Mouse (Mus musculus) embryonic facial prominence, embryonic 15.5 days (tissue): ENCODE data around the gene Kcnip1. TPM values are rescaled to one million over a fixed set of nuclear protein-coding genes. Genes with fewer than 3 reads are reported as not detected.
A peak's percentile ranks its signal among the peaks of the same experiment; 100 is the strongest.

Experiments
- ATAC-seq: fragments of 200-750 bp; cut with Nextera tagmentation; 2 replicates; pipeline ENCODE4 v1.8.0; 2017; ENCODE audit warnings: low read depth, moderate TSS enrichment; ENCODE audit not compliant: insufficient number of reproducible peaks, low FRiP score, low TSS enrichment
- H3K27ac ChIP-seq: fragments of 300-500 bp; sonication (generic); replicated peaks from 2 replicates; pipeline ENCODE4 v1.5.1; 2015; ENCODE audit warnings: mild to moderate bottlenecking, inconsistent platforms
- H3K27me3 ChIP-seq: fragments of 300-500 bp; sonication (generic); 2 replicates; pipeline ENCODE4 v1.6.1; 2015; ENCODE audit warnings: inconsistent platforms
- H3K36me3 ChIP-seq: fragments of 300-500 bp; sonication (generic); 2 replicates; pipeline ENCODE4 v1.6.1; 2015; ENCODE audit warnings: mild to moderate bottlenecking, inconsistent platforms
- H3K4me1 ChIP-seq: fragments of 300-500 bp; sonication (generic); 2 replicates; pipeline ENCODE4 v1.6.1; 2015; ENCODE audit warnings: inconsistent platforms
- H3K4me2 ChIP-seq: fragments of 300-500 bp; sonication (generic); replicated peaks from 2 replicates; pipeline ENCODE4 v1.6.1; 2015; ENCODE audit warnings: mild to moderate bottlenecking, inconsistent platforms
- H3K4me3 ChIP-seq: fragments of 300-500 bp; sonication (generic); replicated peaks from 2 replicates; pipeline ENCODE4 v1.5.1; 2015; ENCODE audit warnings: mild to moderate bottlenecking, inconsistent platforms
- H3K9ac ChIP-seq: fragments of 300-500 bp; sonication (generic); 2 replicates; pipeline ENCODE4 v1.6.1; 2015; ENCODE audit warnings: inconsistent platforms
- H3K9me3 ChIP-seq: fragments of 300-500 bp; sonication (generic); replicated peaks from 2 replicates; pipeline ENCODE4 v1.6.1; 2016; ENCODE audit warnings: inconsistent platforms
- WGBS: fragments of 180-500 bp; shearing (Covaris S2); methylation state at CpG from one replicate; pipeline ENCODE4 v1.1.7; 2015; 5-methylcytosine and 5-hydroxymethylcytosine counted together
- polyA plus RNA-seq: library from polyadenylated mRNA; unstranded; fragments of >200 nt; fragmentation: Nextera tagmentation; extraction: Ambion mirVana; gene quantifications from 2 replicates; pipeline ENCODE4 v1.2.1, GENCODE M21; 2015

Gene Kcnip1
- polyA plus RNA-seq = 6.0 and 6.6 TPM in 2 replicates

DNA sequence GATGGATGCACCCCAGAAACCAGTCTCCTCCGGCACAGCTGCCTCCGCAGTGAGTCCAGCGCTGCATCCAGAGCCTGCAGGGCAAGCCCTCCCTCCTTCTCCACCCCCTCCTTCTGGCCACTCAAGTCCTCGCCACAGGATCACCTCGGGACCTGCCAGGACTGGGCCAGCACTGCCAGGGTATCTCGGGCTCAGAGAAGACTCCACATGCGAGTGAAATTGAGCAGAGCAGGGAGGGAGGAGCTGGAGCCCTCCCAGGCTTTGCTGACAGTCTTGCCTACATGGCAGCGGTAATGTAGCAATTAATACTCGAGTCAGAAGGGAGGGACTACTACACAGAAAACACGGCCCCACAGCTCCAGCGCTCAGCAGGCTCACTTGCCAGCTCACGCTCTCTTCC lies at the start of gene Kcnip1:
Kcnip1 (minus strand) TSS at position 215 of the 400 bp plus-strand sequence.
- no peak within 1 kb of the TSS for H3K4me3 ChIP-seq

DNA sequence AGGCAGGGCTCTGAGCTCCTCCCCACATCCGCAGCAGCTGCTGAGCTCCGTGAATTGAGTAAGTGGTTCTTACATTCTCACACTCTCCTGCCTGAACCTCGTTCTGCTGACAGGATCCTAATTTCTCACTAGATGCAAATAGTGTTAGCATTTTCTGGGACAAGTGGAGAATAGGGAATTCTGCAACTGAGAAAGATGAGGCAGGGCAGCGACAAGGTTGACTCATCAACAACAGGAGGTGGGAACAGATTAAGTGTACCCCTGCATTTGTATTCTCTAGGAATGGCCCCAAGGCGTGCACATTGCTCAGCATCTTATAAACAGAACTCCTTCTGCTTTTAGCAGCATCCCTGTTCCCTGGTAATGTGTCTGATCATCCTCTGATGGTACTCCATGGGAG lies 47.1 kb upstream of the Kcnip1 start:
- Histone ChIP-seq H3K36me3 (no peaks in the 10 kb centered on the region), H3K4me2 (no peak overlapping the region), H3K27ac (no peak overlapping the region), H3K9ac (no peak overlapping the region), H3K4me3 (no peak overlapping the region), H3K4me1 (no peaks in the 10 kb centered on the region), H3K9me3 (no peaks in the 10 kb centered on the region), H3K27me3 (no peaks in the 10 kb centered on the region)
- ATAC-seq = no peak
- 84% methylated on average over 5 of the region's 5 CpGs for WGBS

More for the DNA sequence above, at the start of gene Kcnip1:
- peaks cover 10% of the 10 kb centered on the region for H3K4me1 ChIP-seq
- WGBS = 12% methylated on average over 12 of the region's 12 CpGs
- no peaks in the 10 kb centered on the region for H3K9me3 ChIP-seq
- H3K27me3 ChIP-seq = peaks cover 11% of the 10 kb centered on the region
- no peak within 1 kb of the TSS for H3K27ac ChIP-seq
- no peaks in the 10 kb centered on the region for H3K36me3 ChIP-seq
- H3K4me2 ChIP-seq = peak within 1 kb of the TSS; percentile 28
- peak; percentile 24; the same call in 1 of the 2 replicates for ATAC-seq
- H3K9ac ChIP-seq = no peak within 1 kb of the TSS

DNA sequence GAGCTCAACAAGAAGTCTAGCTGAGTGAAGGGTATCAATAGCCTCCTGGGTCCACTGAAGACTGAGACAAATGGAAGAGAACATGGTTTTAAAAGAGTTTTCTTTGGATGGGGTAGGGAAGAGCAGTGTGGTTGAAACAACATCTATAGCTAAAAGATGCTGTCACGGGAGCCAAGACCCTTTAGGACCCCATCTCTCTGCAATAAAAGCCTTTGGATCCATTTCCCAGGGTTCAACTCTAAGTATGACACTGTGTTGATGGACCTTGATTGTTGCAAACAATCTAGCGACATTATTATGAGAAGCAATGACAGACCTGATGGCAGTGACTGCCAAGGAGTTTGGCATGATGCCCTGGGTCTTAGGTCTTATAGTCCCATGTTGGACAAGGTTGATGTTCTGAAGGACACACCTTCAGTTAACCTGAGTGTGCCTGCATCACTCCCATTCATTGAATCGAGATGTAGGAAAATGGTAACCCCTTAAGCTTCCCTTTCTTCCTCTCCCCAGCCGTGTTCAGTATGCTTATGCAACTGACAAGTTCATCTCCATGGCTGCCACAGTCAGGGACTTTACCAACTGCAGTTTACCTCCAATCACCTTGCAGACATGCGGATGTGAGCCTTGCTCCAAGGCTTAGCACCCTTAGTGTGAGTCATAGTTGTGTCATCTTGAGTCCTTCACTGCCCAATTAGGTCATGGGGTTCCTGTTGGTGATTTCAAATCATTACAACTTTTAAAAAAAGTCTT lies 43.1 kb upstream of the Kcnip1 start:
- H3K4me1 ChIP-seq = no peaks in the 10 kb centered on the region
- H3K27me3 ChIP-seq = no peaks in the 10 kb centered on the region
- no peaks in the 10 kb centered on the region for H3K36me3 ChIP-seq
- 82% methylated on average over 5 of the region's 5 CpGs for WGBS
- no peak overlapping the region for H3K4me2 ChIP-seq
- ATAC-seq = no peak
- no peak overlapping the region for H3K27ac ChIP-seq
- H3K4me3 ChIP-seq = no peak overlapping the region
- H3K9ac ChIP-seq = no peak overlapping the region
- no peaks in the 10 kb centered on the region for H3K9me3 ChIP-seq

DNA sequence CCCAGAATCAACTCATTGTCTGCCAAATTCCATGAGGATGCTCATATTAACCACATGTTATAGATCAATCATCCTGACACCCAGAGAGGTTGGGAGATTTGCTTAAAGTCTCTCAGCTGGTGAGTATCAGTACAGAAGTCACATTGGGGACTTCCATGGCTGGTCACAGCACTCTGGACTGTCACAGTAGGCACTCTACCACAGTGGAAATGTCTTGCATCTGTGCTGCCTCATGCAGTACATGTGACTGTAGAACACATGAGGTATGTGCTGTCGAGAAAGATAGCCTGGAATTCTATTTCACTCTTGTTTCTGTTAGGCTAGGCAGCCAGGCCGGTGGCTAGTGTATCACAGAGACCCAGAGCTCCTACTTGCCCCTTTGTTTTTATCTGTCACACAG lies 41.8 kb upstream of the Kcnip1 start:
- no peak overlapping the region for H3K27ac ChIP-seq
- no peak overlapping the region for H3K4me2 ChIP-seq
- ATAC-seq = no peak
- WGBS = 77% methylated on average over 2 of the region's 2 CpGs
- no peaks in the 10 kb centered on the region for H3K27me3 ChIP-seq
- no peaks in the 10 kb centered on the region for H3K4me1 ChIP-seq
- H3K9me3 ChIP-seq = no peaks in the 10 kb centered on the region
- H3K4me3 ChIP-seq = no peak overlapping the region
- no peaks in the 10 kb centered on the region for H3K36me3 ChIP-seq
- no peak overlapping the region for H3K9ac ChIP-seq

DNA sequence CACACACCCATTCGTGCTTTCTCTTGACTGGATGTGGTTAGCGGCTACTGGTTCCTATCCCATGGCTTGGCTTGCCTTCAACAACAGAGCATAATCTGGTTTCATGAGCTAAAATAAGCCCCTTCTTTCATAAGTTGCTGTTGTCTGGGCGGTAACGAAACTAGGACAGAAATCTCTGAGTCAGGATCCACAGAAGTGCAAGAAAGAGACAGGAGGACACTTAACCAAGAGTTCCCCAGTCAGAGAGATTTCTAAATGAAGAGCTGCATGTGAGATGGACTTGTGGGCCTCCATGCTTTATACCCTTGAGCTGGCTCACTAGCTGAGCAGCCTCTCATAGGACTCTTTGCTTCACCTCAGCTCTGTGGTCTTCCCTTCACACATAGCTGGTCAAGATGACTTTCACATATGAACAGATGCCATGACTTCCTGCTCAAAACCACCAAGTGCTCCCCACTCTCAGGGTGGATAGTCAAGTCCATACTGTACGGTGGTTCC lies 41.1 kb upstream of the Kcnip1 start:
- Histone ChIP-seq H3K27me3 (no peaks in the 10 kb centered on the region), H3K27ac (no peak overlapping the region), H3K4me3 (no peak overlapping the region), H3K4me2 (no peak overlapping the region), H3K9ac (no peak overlapping the region), H3K36me3 (no peaks in the 10 kb centered on the region), H3K4me1 (no peaks in the 10 kb centered on the region), H3K9me3 (no peaks in the 10 kb centered on the region)
- 86% methylated on average over 5 of the region's 5 CpGs for WGBS
- no peak for ATAC-seq

DNA sequence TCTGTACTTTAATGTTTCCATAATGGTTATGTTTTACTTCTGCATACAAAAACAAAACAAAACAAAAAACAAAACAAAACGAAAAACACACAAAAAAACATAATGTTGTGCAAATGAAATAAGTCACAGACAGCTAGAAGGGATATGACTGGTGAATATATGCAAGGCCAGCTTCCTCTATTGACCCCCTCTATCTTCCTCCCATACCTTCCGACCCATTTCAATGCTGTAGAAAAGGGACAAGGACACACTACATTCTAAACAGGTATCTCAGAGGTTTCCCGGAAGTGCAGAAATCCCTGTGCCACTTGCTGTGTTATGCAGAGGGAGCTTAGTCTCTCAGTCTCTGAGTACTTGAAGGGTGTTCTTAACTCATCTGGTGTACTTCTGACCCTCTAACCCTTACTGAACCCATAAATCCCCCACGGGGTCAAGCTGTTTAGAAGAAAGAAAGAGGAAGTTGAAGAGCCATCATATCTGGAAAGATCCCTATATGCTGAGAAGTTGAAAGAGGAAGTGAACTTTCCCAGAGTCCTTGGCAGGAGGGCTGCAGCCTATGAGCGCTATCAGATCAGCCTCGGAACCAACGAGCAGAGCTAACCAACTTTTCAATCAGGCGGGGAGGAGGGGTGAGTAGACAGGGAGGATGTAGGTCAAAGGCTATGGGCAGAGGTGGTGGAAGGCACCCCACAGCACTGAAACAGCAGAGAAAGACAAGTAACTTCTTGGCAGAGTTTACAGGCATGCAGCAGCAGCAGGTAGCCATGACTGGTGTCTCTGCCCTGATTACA lies 38.3 kb upstream of the Kcnip1 start:
- H3K9ac ChIP-seq = no peak overlapping the region
- H3K36me3 ChIP-seq = no peaks in the 10 kb centered on the region
- H3K9me3 ChIP-seq = no peaks in the 10 kb centered on the region
- H3K4me3 ChIP-seq = no peak overlapping the region
- no peaks in the 10 kb centered on the region for H3K4me1 ChIP-seq
- no peaks in the 10 kb centered on the region for H3K27me3 ChIP-seq
- no peak for ATAC-seq
- 57% methylated on average over 8 of the region's 8 CpGs for WGBS
- no peak overlapping the region for H3K4me2 ChIP-seq
- H3K27ac ChIP-seq = no peak overlapping the region

DNA sequence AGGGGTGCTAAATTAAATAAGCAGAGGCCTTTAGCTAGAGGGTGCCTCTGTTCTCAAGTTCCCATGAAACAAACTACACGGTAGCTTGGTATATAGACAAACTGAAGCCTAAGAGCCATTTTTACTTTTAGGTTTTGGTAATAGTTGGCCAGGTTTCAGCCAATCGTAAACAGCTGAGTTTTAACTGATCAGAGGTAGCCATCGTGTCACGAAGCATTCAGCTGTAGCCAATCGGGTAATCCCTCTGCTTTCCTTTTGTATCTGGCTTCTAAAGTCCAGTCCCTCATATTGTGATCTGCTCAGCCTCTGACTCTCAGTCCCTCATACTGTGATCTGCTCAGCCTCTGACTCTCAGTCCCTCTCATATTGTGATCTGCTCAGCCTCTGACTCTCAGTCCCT lies 36.7 kb upstream of the Kcnip1 start:
- 48% methylated on average over 5 of the region's 5 CpGs for WGBS
- H3K4me2 ChIP-seq = no peak overlapping the region
- no peaks in the 10 kb centered on the region for H3K36me3 ChIP-seq
- ATAC-seq = no peak
- H3K4me1 ChIP-seq = no peaks in the 10 kb centered on the region
- no peaks in the 10 kb centered on the region for H3K27me3 ChIP-seq
- H3K27ac ChIP-seq = no peak overlapping the region
- H3K4me3 ChIP-seq = no peak overlapping the region
- H3K9ac ChIP-seq = no peak overlapping the region
- no peaks in the 10 kb centered on the region for H3K9me3 ChIP-seq

DNA sequence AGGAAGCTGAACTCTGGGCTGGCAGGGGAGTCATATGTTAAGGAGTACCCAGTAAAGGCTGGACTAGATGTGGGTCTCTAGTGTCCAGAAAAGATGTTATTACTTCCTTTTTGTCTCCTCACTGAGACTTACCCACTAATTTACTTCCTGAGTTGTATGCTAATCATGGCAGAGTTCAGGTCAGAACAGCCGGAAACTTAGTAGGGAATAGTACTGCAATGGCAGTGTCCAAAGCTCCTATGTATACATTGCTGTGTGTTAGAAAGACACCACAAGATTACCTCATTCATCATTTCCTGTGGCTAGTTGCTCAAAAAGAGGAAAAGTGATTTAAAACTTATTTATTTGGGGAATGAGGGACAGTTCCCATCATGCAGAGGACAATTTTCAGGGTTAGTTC lies 32.1 kb upstream of the Kcnip1 start:
- Histone ChIP-seq H3K4me1 (no peaks in the 10 kb centered on the region), H3K9ac (no peak overlapping the region), H3K36me3 (no peaks in the 10 kb centered on the region), H3K4me3 (no peak overlapping the region), H3K27ac (no peak overlapping the region), H3K4me2 (no peak overlapping the region), H3K27me3 (no peaks in the 10 kb centered on the region), H3K9me3 (no peaks in the 10 kb centered on the region)
- WGBS = 76% methylated on average over 1 of the region's 1 CpGs
- ATAC-seq = no peak

DNA sequence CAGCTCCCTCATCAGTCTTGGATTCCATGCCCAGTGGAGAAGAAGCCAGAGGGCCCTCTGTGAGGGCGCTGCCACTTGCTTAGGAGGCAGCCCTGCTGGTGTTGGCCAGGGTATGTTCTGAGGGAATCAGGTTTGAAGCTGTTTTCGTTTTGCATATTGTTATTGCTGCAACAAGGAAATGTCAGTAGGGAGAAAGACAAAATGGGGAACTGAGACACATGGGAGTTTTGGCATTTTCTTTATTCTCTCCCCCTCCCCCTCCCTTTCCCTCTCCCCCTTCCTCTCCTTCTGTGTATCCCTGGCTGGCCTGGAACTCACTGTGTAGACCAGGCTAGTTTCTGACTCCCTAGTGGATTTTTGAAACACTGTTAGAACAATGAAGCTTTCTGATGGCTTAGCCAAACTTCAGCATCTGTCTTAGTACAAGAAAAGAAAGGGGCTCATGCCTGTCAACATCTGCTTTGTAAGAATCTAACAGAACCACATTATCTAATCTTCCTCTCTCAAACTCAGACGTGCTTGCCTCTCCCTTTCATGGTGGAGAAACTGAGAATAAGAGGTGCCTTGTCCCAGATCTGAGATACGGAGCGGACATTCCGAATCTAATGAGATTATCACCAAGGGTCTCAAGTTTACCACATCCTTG lies 19.2 kb upstream of the Kcnip1 start:
- Histone ChIP-seq H3K4me3 (no peak overlapping the region), H3K27ac (no peak overlapping the region; the same call in 1 of the 2 replicates), H3K27me3 (no peaks in the 10 kb centered on the region), H3K36me3 (no peaks in the 10 kb centered on the region), H3K9ac (no peak overlapping the region), H3K4me1 (0 out of 2 replicates have a peak, but pooled peaks cover 5% of the 10 kb centered on the region), H3K4me2 (no peak overlapping the region), H3K9me3 (no peaks in the 10 kb centered on the region)
- ATAC-seq = no peak
- 49% methylated on average over 6 of the region's 6 CpGs for WGBS

DNA sequence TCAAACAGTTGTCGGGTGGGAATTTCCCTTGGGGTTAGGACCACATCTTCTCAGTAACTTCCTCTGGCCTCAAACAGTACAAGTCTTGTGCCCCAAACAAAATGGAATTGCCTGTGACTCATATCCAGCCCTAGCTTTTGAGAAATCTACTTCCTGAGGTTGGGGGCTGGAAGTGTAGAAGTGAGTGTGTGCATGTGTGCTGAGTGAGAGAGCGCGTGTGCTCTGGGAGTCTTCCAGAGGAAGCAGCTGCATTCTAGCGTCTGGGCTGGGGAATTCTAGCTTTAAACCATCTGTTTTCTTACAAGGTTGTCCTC lies 17.9 kb upstream of the Kcnip1 start:
- Histone ChIP-seq H3K27ac (peak overlapping the region; percentile 39; the same call in 1 of the 2 replicates), H3K36me3 (no peaks in the 10 kb centered on the region), H3K9ac (no peak overlapping the region), H3K4me3 (no peak overlapping the region), H3K4me2 (no peak overlapping the region), H3K9me3 (no peaks in the 10 kb centered on the region), H3K4me1 (0 out of 2 replicates have a peak, but pooled peaks cover 5% of the 10 kb centered on the region), H3K27me3 (no peaks in the 10 kb centered on the region)
- 30% methylated on average over 4 of the region's 4 CpGs for WGBS
- ATAC-seq = peak; percentile 39; the same call in 1 of the 2 replicates
